Comparison of ENCODE assay signal across 14 mouse cellular contexts in genomic region chr5:65322165-65322564, GRCm38 (mm10). TPM values are rescaled to one million over a fixed set of nuclear protein-coding genes. Genes with fewer than 3 reads are reported as not detected.
DNase-seq lines count a peak whose midpoint lies in the region; ATAC-seq and TF ChIP-seq lines count a peak whose summit lies in the region.
"Had no signal": no experiment of that assay in that cellular context is flagged by ENCODE, and none has a peak within 500 bp of the region (broad histone marks: within the 10 kb centered on the region; RNA-seq: fewer than 3 reads in every experiment).

No protein-coding gene starts in this region.

- H3K4me3 ChIP-seq in spleen, adult 2 months (ENCODE audit: extremely low read depth, insufficient read depth, insufficient read length) = no peak overlapping the region
- peak overlapping the region; percentile 12 for H3K4me3 ChIP-seq in megakaryocyte, embryonic 14.5 days (replicated peaks)
- no peak overlapping the region for H3K4me3 ChIP-seq in neural tube, embryonic 15.5 days (replicated peaks)
- H3K4me3 ChIP-seq in hindbrain, embryonic 16.5 days (ENCODE audit: low read length) = no peak overlapping the region
- H3K4me3 ChIP-seq: kidney, embryonic 15.5 days had no signal

- ATAC-seq in neural tube, embryonic 15.5 days (ENCODE audit: low FRiP score) = no peak
- ATAC-seq in hindbrain, embryonic 16.5 days = no peak

- peaks cover 10% of the 10 kb centered on the region for H3K36me3 ChIP-seq in spleen, adult 2 months (ENCODE audit: control insufficient read depth, insufficient read depth, low read length)
- H3K36me3 ChIP-seq in megakaryocyte, embryonic 14.5 days (replicated peaks; ENCODE audit: low read length) = peaks cover 40% of the 10 kb centered on the region
- peaks cover 6% of the 10 kb centered on the region for H3K36me3 ChIP-seq in neural tube, embryonic 15.5 days
- 0 out of 2 replicates have a peak, but pooled peaks cover 3% of the 10 kb centered on the region for H3K36me3 ChIP-seq in hindbrain, embryonic 16.5 days (ENCODE audit: control insufficient read depth, insufficient read depth, low read length)

- no peak overlapping the region for H3K9ac ChIP-seq in neural tube, embryonic 15.5 days (replicated peaks)
- H3K9ac ChIP-seq in hindbrain, embryonic 16.5 days (ENCODE audit: low read depth, low read length) = no peak overlapping the region
- H3K9ac ChIP-seq: kidney, embryonic 15.5 days; liver, embryonic 14.5 days had no signal

- 22% methylated on average over 10 of the region's 10 CpGs for WGBS in spleen, adult 2 months
- WGBS in neural tube, embryonic 15.5 days = 87% methylated on average over 10 of the region's 10 CpGs
- 89% methylated on average over 10 of the region's 10 CpGs for WGBS in hindbrain, embryonic 16.5 days

- H3K9me3 ChIP-seq in megakaryocyte, embryonic 14.5 days = no peaks in the 10 kb centered on the region
- H3K9me3 ChIP-seq in neural tube, embryonic 15.5 days (replicated peaks) = no peaks in the 10 kb centered on the region
- H3K9me3 ChIP-seq in hindbrain, embryonic 16.5 days (ENCODE audit: control insufficient read depth, low read length) = no peaks in the 10 kb centered on the region
- H3K9me3 ChIP-seq: kidney, embryonic 15.5 days had no signal

- peak; percentile 50 to 63 for DNase-seq in spleen, adult 2 months (ENCODE audit: low read depth in 1 of 2, low spot score in 2 of 2)
- DNase-seq in spleen, adult 12 weeks (ENCODE audit: low spot score) = no peak
- peak; percentile 50 for DNase-seq in ZHBTc4 (ENCODE audit: low read depth, low spot score)
- peak; percentile 11 to 31 for DNase-seq in thymus, postnatal 36 days
- DNase-seq in left cerebral cortex, adult 11 months (ENCODE audit: low spot score) = no peak
- DNase-seq: adrenal gland, postnatal 14 days; cerebellum, adult 8-10 months; heart, postnatal 4 days; midbrain, embryonic 14.5 days had no signal

- no peak for TF ChIP-seq POLR2A in spleen, adult 2 months (IDR thresholded peaks at IDR 0.05; ENCODE audit: low read depth, low read length)

- peak overlapping the region; percentile 47; the same call in 1 of the 2 replicates for H3K27ac ChIP-seq in spleen, adult 2 months (ENCODE audit: insufficient read depth, low read length)
- H3K27ac ChIP-seq in neural tube, embryonic 15.5 days (replicated peaks) = no peak overlapping the region
- no peak overlapping the region for H3K27ac ChIP-seq in hindbrain, embryonic 16.5 days (ENCODE audit: low read depth, low read length)
- H3K27ac ChIP-seq: kidney, embryonic 15.5 days; liver, embryonic 14.5 days had no signal

- no peak for TF ChIP-seq CTCF in spleen, adult 2 months (IDR thresholded peaks at IDR 0.05; ENCODE audit: extremely low read depth, insufficient read depth, insufficient read length, insufficient replicate concordance)

- no peaks in the 10 kb centered on the region for H3K27me3 ChIP-seq in spleen, adult 2 months (ENCODE audit: control insufficient read depth, insufficient read depth, low read length)
- H3K27me3 ChIP-seq in megakaryocyte, embryonic 14.5 days (replicated peaks) = no peaks in the 10 kb centered on the region
- no peaks in the 10 kb centered on the region for H3K27me3 ChIP-seq in neural tube, embryonic 15.5 days (replicated peaks)
- no peaks in the 10 kb centered on the region for H3K27me3 ChIP-seq in hindbrain, embryonic 16.5 days (replicated peaks; ENCODE audit: control insufficient read depth, insufficient read depth, low read length)
- H3K27me3 ChIP-seq: kidney, embryonic 15.5 days had no signal

- peaks cover 23% of the 10 kb centered on the region; the same call in 1 of the 2 replicates for H3K4me1 ChIP-seq in spleen, adult 2 months (ENCODE audit: control insufficient read depth, insufficient read depth, insufficient read length)
- peaks cover 52% of the 10 kb centered on the region for H3K4me1 ChIP-seq in megakaryocyte, embryonic 14.5 days
- no peaks in the 10 kb centered on the region for H3K4me1 ChIP-seq in neural tube, embryonic 15.5 days
- H3K4me1 ChIP-seq in hindbrain, embryonic 16.5 days (ENCODE audit: control insufficient read depth, insufficient read depth, low read depth, low read length) = no peaks in the 10 kb centered on the region

- H3K4me2 ChIP-seq in neural tube, embryonic 15.5 days = no peak overlapping the region
- H3K4me2 ChIP-seq in hindbrain, embryonic 16.5 days (ENCODE audit: low read length) = no peak overlapping the region
- H3K4me2 ChIP-seq: kidney, embryonic 15.5 days had no signal

RNA-seq across cellular contexts. Expression of gene Rfc1, which starts 13.3 kb away (rescaled TPM):
- 10.2 and 12.5 TPM in 2 replicates for polyA plus RNA-seq in spleen, adult 2 months (2012; rRNA removed)
- 2.0 TPM in 1 of 2 replicates, not detected in the other for polyA plus RNA-seq in megakaryocyte, embryonic 14.5 days (2012; ENCODE audit: insufficient read depth, low replicate concordance)
- polyA plus RNA-seq in neural tube, embryonic 15.5 days (2015; fragmentation: Nextera tagmentation; extraction: Ambion mirVana) = 28.9 and 41.9 TPM in 2 replicates
- polyA plus RNA-seq in hindbrain, embryonic 16.5 days (2015; fragmentation: Nextera tagmentation; extraction: Ambion mirVana) = 31.8 and 32.3 TPM in 2 replicates

RNA-seq across cellular contexts. Expression of gene Klb, which starts 25.9 kb away (rescaled TPM):
- polyA plus RNA-seq in spleen, adult 2 months (2012; rRNA removed) = 0.14 TPM in 2 replicates
- polyA plus RNA-seq in megakaryocyte, embryonic 14.5 days (2012; ENCODE audit: insufficient read depth, low replicate concordance) = not detected in 2 replicates
- 0.15 TPM in 1 of 2 replicates, not detected in the other for polyA plus RNA-seq in neural tube, embryonic 15.5 days (2015; fragmentation: Nextera tagmentation; extraction: Ambion mirVana)
- polyA plus RNA-seq in hindbrain, embryonic 16.5 days (2015; fragmentation: Nextera tagmentation; extraction: Ambion mirVana) = 0.12 and 0.15 TPM in 2 replicates

Comparison
In these comparisons a context has a peak if more than half of its experiments do, and no peak if none do; other contexts are left out.
1. DNase-seq: peak in spleen, adult 2 months (2 of 2), ZHBTc4 (single experiment) and thymus, postnatal 36 days (2 of 2); none in spleen, adult 12 weeks (single experiment) and left cerebral cortex, adult 11 months (single experiment).